Mouse (Mus musculus): Measurements from ENCODE around the gene Osmr. TPM values are rescaled to one million over a fixed set of nuclear protein-coding genes. Genes with fewer than 3 reads are reported as not detected.

Osmr gene
- polyA plus RNA-seq, 1 experiment from 2014 or later: 0.09 TPM

DNA sequence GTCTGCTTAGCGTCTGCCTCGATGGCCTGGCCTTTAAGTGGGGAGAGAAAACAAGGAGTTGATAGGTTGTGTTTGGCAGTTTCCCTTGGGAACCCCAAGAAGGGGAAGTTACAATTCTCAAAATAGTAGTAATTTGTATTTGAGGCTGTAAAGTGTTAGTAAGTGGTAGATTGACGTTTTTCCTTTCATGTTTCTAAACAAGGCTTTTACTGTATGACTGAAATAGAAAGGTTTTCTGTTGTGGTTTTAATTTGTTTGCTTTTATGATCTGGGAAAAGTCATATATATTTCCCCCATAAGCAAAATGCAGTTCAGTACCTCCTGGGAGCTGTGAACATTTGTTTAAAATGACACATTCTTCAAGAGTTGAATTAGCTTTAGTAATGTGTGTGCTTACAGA lies 102.5 kb downstream of the Osmr start:
- Histone ChIP-seq H3K4me1 (replicated peaks) (no peaks in the 10 kb centered on the region), H3K9me3 (replicated peaks) (no peaks in the 10 kb centered on the region), H3K4me3 (replicated peaks) (no peak overlapping the region), H3K4me2 (no peak overlapping the region), H3K9ac (no peak overlapping the region), H3K27ac (no peak overlapping the region), H3K27me3 (no peaks in the 10 kb centered on the region), H3K36me3 (peaks cover 75% of the 10 kb centered on the region)
- WGBS (ENCODE audit: insufficient replicate concordance): 75% methylated on average over 3 of the region's 3 CpGs
- ATAC-seq (ENCODE audit: low read depth): no peak
- DNase-seq: no peak

Other genes starting within 250 kb of the Osmr start
- 17.6 and 21.4 TPM in 2 replicates for gene Rictor, start 166.6 kb downstream of the Osmr start, polyA plus RNA-seq (2015; fragmentation: Nextera tagmentation; extraction: Ambion mirVana)
- 20.5 and 24.9 TPM in 2 replicates for gene Lifr, start 215.6 kb upstream of the Osmr start, polyA plus RNA-seq (2015; fragmentation: Nextera tagmentation; extraction: Ambion mirVana)

Data from liver, embryonic 13.5 days (tissue).